Mouse (Mus musculus): ENCODE results near the gene Gm9903. TPM values are rescaled to one million over a fixed set of nuclear protein-coding genes. Genes with fewer than 3 reads are reported as not detected.

Gm9903 gene
- polyA plus RNA-seq (2014; fragmentation: Nextera tagmentation; extraction: Ambion mirVana): 0.32 and 0.42 TPM in 2 replicates

DNA sequence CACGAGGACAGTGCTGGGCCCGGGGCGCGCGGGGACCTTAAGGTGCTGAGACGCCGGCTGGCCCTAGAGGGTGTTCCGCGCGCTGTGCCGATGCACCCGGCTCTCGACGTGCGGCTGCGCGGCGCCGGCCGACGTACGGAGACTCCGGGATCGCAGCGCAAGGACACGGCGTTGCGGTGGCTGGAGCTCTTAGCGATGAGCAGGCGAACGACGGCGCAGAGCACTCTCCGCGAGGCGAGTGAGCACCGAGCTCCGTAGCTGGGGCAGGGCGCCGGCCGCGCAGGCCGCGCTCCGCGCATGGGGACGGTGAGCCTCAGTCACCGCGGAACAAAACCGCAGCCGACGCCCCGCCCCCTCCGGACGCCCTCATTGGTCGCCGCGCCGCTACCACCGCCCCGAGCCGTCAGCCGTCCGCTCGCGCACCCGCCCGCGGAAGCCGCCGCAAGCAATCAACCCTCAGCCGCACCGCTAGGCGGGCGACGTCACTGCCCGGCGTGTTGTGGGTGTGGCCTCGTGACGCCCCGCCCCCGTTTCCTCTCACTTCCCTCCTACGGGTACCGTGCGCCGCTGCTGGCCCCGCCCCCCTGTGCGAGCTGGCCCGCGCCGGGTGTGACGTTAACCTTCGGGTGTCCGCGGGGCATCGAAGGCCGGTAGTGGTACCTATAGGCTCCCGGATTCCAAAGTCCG lies at the start of gene Gm9903, which contains the start of gene Fam53a:
Gene Gm9903, plus strand, starts transcription at position 625 of the 687 bp plus-strand sequence.
Gene Fam53a, minus strand, starts transcription at position 335 of the 687 bp plus-strand sequence.
- H3K4me2 ChIP-seq (replicated peaks; ENCODE audit: low read depth, low read length): peak within 1 kb of the TSS; percentile 65
- peak within 1 kb of the TSS; percentile 53 for H3K4me3 ChIP-seq (ENCODE audit: low read depth, low read length)
- ATAC-seq (ENCODE audit: insufficient number of reproducible peaks, insufficient read depth, low FRiP score, low read depth): peak; percentile 96
- H3K9ac ChIP-seq (replicated peaks; ENCODE audit: low read depth, low read length): peak within 1 kb of the TSS; percentile 72
- H3K9me3 ChIP-seq (ENCODE audit: control insufficient read depth, low read depth, low read length): no peaks in the 10 kb centered on the region
- no peaks in the 10 kb centered on the region for H3K27me3 ChIP-seq (ENCODE audit: control insufficient read depth, insufficient read depth, low read length)
- no peaks in the 10 kb centered on the region for H3K36me3 ChIP-seq (ENCODE audit: control insufficient read depth, insufficient read depth, low read length)
- peak within 1 kb of the TSS; percentile 75 for H3K27ac ChIP-seq (ENCODE audit: low read length)
- H3K4me1 ChIP-seq (ENCODE audit: control insufficient read depth, insufficient read depth, low read length): peaks cover 15% of the 10 kb centered on the region; the same call in 1 of the 2 replicates
- WGBS: under 1% methylated on average over 87 of the region's 99 CpGs

DNA sequence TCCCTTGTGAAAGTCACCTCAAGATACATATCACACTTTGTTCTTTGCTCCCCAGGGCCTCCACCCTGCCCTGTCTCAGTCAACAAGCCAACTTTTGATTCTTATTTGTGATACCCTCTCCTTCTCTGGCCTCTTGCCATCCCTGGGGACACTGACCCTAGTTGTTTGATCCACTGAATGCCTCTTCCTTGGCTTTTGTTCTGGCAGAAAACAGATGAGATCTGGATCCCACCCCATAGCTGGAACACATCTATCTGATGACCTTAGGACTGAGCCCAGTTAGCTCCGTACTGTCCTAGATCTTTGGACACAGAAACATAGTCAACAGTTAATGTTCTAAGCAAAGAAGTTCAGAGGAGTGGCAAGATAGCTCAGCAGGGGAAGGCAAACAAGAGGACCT lies 49.4 kb upstream of the Gm9903 start:
- no peak for ATAC-seq (ENCODE audit: insufficient number of reproducible peaks, insufficient read depth, low FRiP score, low read depth)
- Histone ChIP-seq H3K9ac (replicated peaks; ENCODE audit: low read depth, low read length) (no peak overlapping the region), H3K27ac (ENCODE audit: low read length) (no peak overlapping the region), H3K9me3 (ENCODE audit: control insufficient read depth, low read depth, low read length) (no peaks in the 10 kb centered on the region), H3K4me2 (replicated peaks; ENCODE audit: low read depth, low read length) (no peak overlapping the region), H3K4me3 (ENCODE audit: low read depth, low read length) (no peak overlapping the region), H3K36me3 (ENCODE audit: control insufficient read depth, insufficient read depth, low read length) (no peaks in the 10 kb centered on the region), H3K27me3 (ENCODE audit: control insufficient read depth, insufficient read depth, low read length) (no peaks in the 10 kb centered on the region), H3K4me1 (ENCODE audit: control insufficient read depth, insufficient read depth, low read length) (no peaks in the 10 kb centered on the region)
- 55% methylated on average over 1 of the region's 1 CpGs for WGBS

DNA sequence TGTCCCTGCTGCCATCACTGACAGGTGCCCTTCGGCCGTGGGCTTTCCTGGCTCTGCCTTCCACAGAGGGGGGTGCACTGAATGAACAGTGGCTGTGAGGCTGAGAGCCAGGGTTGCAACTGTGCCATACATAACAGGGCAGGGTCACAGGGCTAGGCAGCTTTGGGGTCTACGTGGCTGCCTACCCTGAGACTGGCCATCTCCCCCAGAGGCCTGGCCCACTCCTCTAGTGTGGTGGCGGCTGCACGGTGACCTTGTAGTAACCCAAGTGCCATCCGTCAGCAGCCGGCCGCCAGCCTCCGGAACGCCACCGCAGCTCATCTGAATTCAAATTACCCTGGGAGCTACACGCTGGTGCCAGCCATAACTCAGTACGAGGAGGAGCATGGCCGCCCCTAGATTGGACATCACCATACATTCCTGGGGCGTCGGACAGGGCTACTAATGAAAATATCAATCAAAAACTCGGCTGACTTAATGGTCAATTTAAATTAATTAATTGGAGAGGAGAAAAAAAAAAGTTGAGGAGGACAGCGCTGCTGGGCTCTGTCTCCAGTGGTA lies 42.1 kb upstream of the Gm9903 start:
- 67% methylated on average over 18 of the region's 18 CpGs for WGBS
- ATAC-seq (ENCODE audit: insufficient number of reproducible peaks, insufficient read depth, low FRiP score, low read depth): no peak

DNA sequence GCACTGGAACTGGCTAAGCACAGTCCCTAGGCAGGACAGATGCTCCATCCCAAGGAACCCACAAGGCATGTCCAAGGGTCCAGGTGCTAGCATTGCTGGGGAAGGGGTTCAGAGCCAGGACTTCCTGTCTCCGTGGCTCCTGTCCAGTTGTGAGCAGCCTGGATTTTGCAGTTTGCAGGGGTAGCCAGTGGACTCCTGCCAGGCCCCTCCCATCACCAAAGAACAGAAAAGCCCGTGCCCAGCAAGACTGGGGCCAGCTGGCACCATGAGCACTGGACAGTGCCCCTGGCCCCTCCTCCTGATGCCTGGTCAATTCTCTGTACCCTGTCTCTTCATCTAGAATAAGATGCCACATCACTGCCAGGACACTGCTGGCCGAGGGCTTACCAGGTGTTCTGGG lies 41.7 kb upstream of the Gm9903 start:
- Histone ChIP-seq H3K9me3 (ENCODE audit: control insufficient read depth, low read depth, low read length) (no peaks in the 10 kb centered on the region), H3K27me3 (ENCODE audit: control insufficient read depth, insufficient read depth, low read length) (no peaks in the 10 kb centered on the region), H3K4me1 (ENCODE audit: control insufficient read depth, insufficient read depth, low read length) (no peaks in the 10 kb centered on the region), H3K36me3 (ENCODE audit: control insufficient read depth, insufficient read depth, low read length) (no peaks in the 10 kb centered on the region), H3K9ac (replicated peaks; ENCODE audit: low read depth, low read length) (no peak overlapping the region), H3K27ac (ENCODE audit: low read length) (no peak overlapping the region), H3K4me3 (ENCODE audit: low read depth, low read length) (no peak overlapping the region), H3K4me2 (replicated peaks; ENCODE audit: low read depth, low read length) (no peak overlapping the region)
- no peak for ATAC-seq (ENCODE audit: insufficient number of reproducible peaks, insufficient read depth, low FRiP score, low read depth)
- 76% methylated on average over 3 of the region's 3 CpGs for WGBS

More for the DNA sequence above, 42.1 kb upstream of the Gm9903 start:
- no peak overlapping the region for H3K4me3 ChIP-seq (ENCODE audit: low read depth, low read length)
- H3K36me3 ChIP-seq (ENCODE audit: control insufficient read depth, insufficient read depth, low read length): no peaks in the 10 kb centered on the region
- H3K9ac ChIP-seq (replicated peaks; ENCODE audit: low read depth, low read length): no peak overlapping the region
- no peak overlapping the region for H3K27ac ChIP-seq (ENCODE audit: low read length)
- H3K27me3 ChIP-seq (ENCODE audit: control insufficient read depth, insufficient read depth, low read length): no peaks in the 10 kb centered on the region
- H3K9me3 ChIP-seq (ENCODE audit: control insufficient read depth, low read depth, low read length): no peaks in the 10 kb centered on the region
- H3K4me2 ChIP-seq (replicated peaks; ENCODE audit: low read depth, low read length): no peak overlapping the region
- H3K4me1 ChIP-seq (ENCODE audit: control insufficient read depth, insufficient read depth, low read length): no peaks in the 10 kb centered on the region

DNA sequence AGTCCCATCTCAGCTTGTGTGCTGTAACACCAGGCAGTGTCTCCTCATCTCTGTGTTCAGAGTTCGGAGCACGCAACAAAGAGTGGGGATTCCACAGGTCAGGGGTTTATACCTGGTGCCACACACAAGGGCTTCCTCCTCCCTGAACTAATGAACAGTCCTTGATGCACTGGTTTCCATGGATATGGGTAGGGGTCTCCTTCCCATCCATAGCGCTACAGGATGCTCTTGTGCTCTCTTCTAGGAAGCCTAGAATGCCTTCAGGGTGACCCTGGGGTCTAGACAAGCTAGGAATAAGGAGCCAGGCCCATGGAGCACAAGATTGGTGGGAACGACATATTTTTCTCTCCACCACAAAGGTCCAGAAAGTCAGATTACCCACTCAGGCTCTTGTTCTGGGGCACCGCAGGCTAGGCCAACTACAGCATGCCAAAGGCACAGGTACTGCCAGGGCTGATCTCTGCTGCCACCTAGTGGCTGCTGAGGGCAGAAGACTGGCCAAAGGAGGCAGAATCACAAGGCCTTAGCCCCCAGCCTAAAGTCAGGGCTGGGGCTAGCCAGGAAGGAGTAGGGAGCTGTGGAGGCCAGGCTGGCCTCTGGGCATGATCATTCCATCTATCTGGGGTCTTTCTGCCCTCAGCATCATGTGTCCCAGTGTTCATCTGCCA lies 40.4 kb upstream of the Gm9903 start:
- WGBS: 66% methylated on average over 5 of the region's 5 CpGs
- no peak overlapping the region for H3K9ac ChIP-seq (replicated peaks; ENCODE audit: low read depth, low read length)
- no peak overlapping the region for H3K27ac ChIP-seq (ENCODE audit: low read length)
- no peak overlapping the region for H3K4me3 ChIP-seq (ENCODE audit: low read depth, low read length)
- H3K4me2 ChIP-seq (replicated peaks; ENCODE audit: low read depth, low read length): no peak overlapping the region
- no peak for ATAC-seq (ENCODE audit: insufficient number of reproducible peaks, insufficient read depth, low FRiP score, low read depth)
- H3K27me3 ChIP-seq (ENCODE audit: control insufficient read depth, insufficient read depth, low read length): no peaks in the 10 kb centered on the region
- H3K9me3 ChIP-seq (ENCODE audit: control insufficient read depth, low read depth, low read length): no peaks in the 10 kb centered on the region
- no peaks in the 10 kb centered on the region for H3K4me1 ChIP-seq (ENCODE audit: control insufficient read depth, insufficient read depth, low read length)
- H3K36me3 ChIP-seq (ENCODE audit: control insufficient read depth, insufficient read depth, low read length): no peaks in the 10 kb centered on the region

DNA sequence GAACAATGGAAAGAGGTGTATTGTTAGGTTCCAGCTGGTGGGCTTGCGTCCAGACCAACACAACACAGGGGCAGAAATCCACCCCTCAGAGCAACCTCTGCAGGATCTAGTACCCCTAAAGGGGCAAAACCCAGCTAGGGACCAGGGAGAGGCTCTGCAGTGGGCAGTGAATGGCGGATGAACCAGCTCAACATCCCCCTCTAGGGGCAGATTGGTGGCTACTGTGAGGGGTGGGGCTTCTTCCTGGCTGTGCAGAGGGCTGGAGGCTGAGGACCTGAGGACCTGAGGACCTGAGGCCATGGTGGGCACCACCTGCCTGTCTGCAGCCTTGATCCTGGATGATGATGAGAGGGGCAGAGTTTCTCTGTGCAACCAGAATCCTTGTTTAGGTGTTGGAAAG lies 36.1 kb upstream of the Gm9903 start:
- no peak overlapping the region for H3K4me3 ChIP-seq (ENCODE audit: low read depth, low read length)
- H3K9me3 ChIP-seq (ENCODE audit: control insufficient read depth, low read depth, low read length): no peaks in the 10 kb centered on the region
- H3K9ac ChIP-seq (replicated peaks; ENCODE audit: low read depth, low read length): no peak overlapping the region
- 39% methylated on average over 2 of the region's 2 CpGs for WGBS
- ATAC-seq (ENCODE audit: insufficient number of reproducible peaks, insufficient read depth, low FRiP score, low read depth): no peak
- H3K4me2 ChIP-seq (replicated peaks; ENCODE audit: low read depth, low read length): no peak overlapping the region
- no peaks in the 10 kb centered on the region for H3K4me1 ChIP-seq (ENCODE audit: control insufficient read depth, insufficient read depth, low read length)
- no peak overlapping the region for H3K27ac ChIP-seq (ENCODE audit: low read length)
- no peaks in the 10 kb centered on the region; the same call in 1 of the 2 replicates for H3K36me3 ChIP-seq (ENCODE audit: control insufficient read depth, insufficient read depth, low read length)
- H3K27me3 ChIP-seq (ENCODE audit: control insufficient read depth, insufficient read depth, low read length): no peaks in the 10 kb centered on the region

DNA sequence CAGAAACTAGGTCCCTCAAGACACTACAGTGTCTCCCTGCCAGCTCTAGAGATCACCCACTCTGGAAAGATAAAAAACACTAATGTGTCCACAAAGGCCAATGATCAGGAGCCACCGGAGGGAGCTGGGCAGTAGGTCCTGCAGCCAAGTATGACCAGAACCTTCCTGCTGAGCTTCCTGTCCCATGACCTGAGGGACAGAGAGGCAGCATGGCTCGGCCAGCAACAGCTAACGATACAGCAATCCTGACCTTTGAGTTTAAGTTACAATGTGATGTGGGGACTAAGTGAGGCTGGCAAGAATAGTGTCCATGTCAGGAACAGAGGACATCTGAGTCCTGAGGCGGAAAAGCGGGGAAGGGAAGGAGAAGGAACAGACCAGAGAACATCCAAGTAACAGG lies 24.4 kb upstream of the Gm9903 start:
- Histone ChIP-seq H3K4me3 (ENCODE audit: low read depth, low read length) (no peak overlapping the region), H3K9me3 (ENCODE audit: control insufficient read depth, low read depth, low read length) (no peaks in the 10 kb centered on the region), H3K9ac (replicated peaks; ENCODE audit: low read depth, low read length) (no peak overlapping the region), H3K27me3 (ENCODE audit: control insufficient read depth, insufficient read depth, low read length) (no peaks in the 10 kb centered on the region), H3K4me2 (replicated peaks; ENCODE audit: low read depth, low read length) (no peak overlapping the region), H3K36me3 (ENCODE audit: control insufficient read depth, insufficient read depth, low read length) (peaks cover 45% of the 10 kb centered on the region), H3K27ac (ENCODE audit: low read length) (no peak overlapping the region), H3K4me1 (ENCODE audit: control insufficient read depth, insufficient read depth, low read length) (no peaks in the 10 kb centered on the region)
- 85% methylated on average over 5 of the region's 5 CpGs for WGBS
- no peak for ATAC-seq (ENCODE audit: insufficient number of reproducible peaks, insufficient read depth, low FRiP score, low read depth)

DNA sequence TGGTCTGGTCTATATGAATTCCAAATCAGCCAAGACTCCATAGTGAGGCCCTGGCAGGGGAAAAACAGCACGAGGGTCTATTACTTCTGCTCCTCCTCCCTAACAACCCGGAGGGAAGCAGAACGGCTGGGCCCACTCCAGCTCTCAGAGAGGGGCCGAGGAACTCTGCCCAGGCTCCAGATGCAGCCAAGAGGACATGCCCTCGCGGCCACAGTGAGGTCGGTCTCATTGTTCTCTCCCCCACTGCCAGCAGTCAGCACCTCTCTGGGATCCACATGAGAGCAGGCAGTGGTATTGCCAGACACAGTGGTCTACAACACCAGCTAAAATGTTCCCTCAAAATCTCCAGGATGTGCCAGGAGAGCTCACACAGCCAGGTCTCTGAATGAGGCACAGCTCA lies 23.1 kb upstream of the Gm9903 start:
- Histone ChIP-seq H3K4me2 (replicated peaks; ENCODE audit: low read depth, low read length) (no peak overlapping the region), H3K27me3 (ENCODE audit: control insufficient read depth, insufficient read depth, low read length) (no peaks in the 10 kb centered on the region), H3K27ac (ENCODE audit: low read length) (no peak overlapping the region), H3K4me3 (ENCODE audit: low read depth, low read length) (no peak overlapping the region), H3K9ac (replicated peaks; ENCODE audit: low read depth, low read length) (no peak overlapping the region), H3K9me3 (ENCODE audit: control insufficient read depth, low read depth, low read length) (no peaks in the 10 kb centered on the region), H3K4me1 (ENCODE audit: control insufficient read depth, insufficient read depth, low read length) (no peaks in the 10 kb centered on the region), H3K36me3 (ENCODE audit: control insufficient read depth, insufficient read depth, low read length) (peaks cover 44% of the 10 kb centered on the region)
- no peak for ATAC-seq (ENCODE audit: insufficient number of reproducible peaks, insufficient read depth, low FRiP score, low read depth)
- WGBS: 75% methylated on average over 7 of the region's 7 CpGs

All from stomach, embryonic 14.5 days (tissue).